34 mouse cellular contexts compared by ENCODE assay signal in genomic region chr17:25345462-25345861, GRCm38 (mm10). TPM values are rescaled to one million over a fixed set of nuclear protein-coding genes. Genes with fewer than 3 reads are reported as not detected.
"Had no signal": no experiment of that assay in that cellular context is flagged by ENCODE, and none has a peak within 500 bp of the region (broad histone marks: within the 10 kb centered on the region; RNA-seq: fewer than 3 reads in every experiment).

Tpsab1 (minus strand) TSS chr17:25345562.

- H3K27me3 ChIP-seq: embryonic facial prominence, embryonic 12.5 days; embryonic facial prominence, embryonic 15.5 days; forebrain, embryonic 15.5 days had no signal

- H3K9me3 ChIP-seq: embryonic facial prominence, embryonic 10.5 days; embryonic facial prominence, embryonic 12.5 days; embryonic facial prominence, embryonic 13.5 days; embryonic facial prominence, embryonic 15.5 days; forebrain, embryonic 10.5 days; forebrain, embryonic 12.5 days; forebrain, embryonic 13.5 days; forebrain, embryonic 15.5 days; heart, embryonic 10.5 days had no signal

- DNase-seq: cerebellum, adult 9-11 months; cerebellum, postnatal 10 days; cerebellum, postnatal 14 days; cerebellum, postnatal 25 days; cerebellum, postnatal 36 days; embryo, embryonic 11 days; forebrain, postnatal 0 days; gastrocnemius, adult 2 months; gastrocnemius, postnatal 10 days; gastrocnemius, postnatal 14 days; gastrocnemius, postnatal 25 days; gastrocnemius, postnatal 36 days; heart, adult 11 months; heart, adult 18-20 months; heart, adult 2 months had no signal

- H3K27ac ChIP-seq: embryonic facial prominence, embryonic 10.5 days; embryonic facial prominence, embryonic 12.5 days; embryonic facial prominence, embryonic 13.5 days; embryonic facial prominence, embryonic 15.5 days; forebrain, embryonic 10.5 days; forebrain, embryonic 12.5 days; forebrain, embryonic 13.5 days; forebrain, embryonic 15.5 days; gastrocnemius, adult 2 months; heart, adult 2 months; heart, embryonic 10.5 days had no signal

- H3K36me3 ChIP-seq: embryonic facial prominence, embryonic 10.5 days; embryonic facial prominence, embryonic 12.5 days; embryonic facial prominence, embryonic 13.5 days; embryonic facial prominence, embryonic 15.5 days; forebrain, embryonic 10.5 days; forebrain, embryonic 12.5 days; forebrain, embryonic 15.5 days; heart, embryonic 10.5 days had no signal

- H3K4me3 ChIP-seq: embryonic facial prominence, embryonic 10.5 days; embryonic facial prominence, embryonic 12.5 days; embryonic facial prominence, embryonic 13.5 days; embryonic facial prominence, embryonic 15.5 days; erythroblast, embryonic 14.5 days; forebrain, embryonic 10.5 days; forebrain, embryonic 12.5 days; forebrain, embryonic 13.5 days; forebrain, embryonic 15.5 days; gastrocnemius, adult 2 months; heart, adult 2 months; heart, embryonic 10.5 days had no signal

- H3K4me1 ChIP-seq: embryonic facial prominence, embryonic 10.5 days; embryonic facial prominence, embryonic 12.5 days; embryonic facial prominence, embryonic 13.5 days; embryonic facial prominence, embryonic 15.5 days; forebrain, embryonic 10.5 days; forebrain, embryonic 12.5 days; forebrain, embryonic 13.5 days; forebrain, embryonic 15.5 days had no signal

RNA-seq across cellular contexts. Expression of gene Tpsab1, which starts in this region (rescaled TPM):
- total RNA-seq: common myeloid progenitor, adult 5-6 weeks; forebrain, postnatal 0 days; granulocyte monocyte progenitor cell, adult 5-6 weeks had no signal
- polyA plus RNA-seq: cortical plate, adult 2 months; embryonic facial prominence, embryonic 10.5 days; embryonic facial prominence, embryonic 11.5 days; embryonic facial prominence, embryonic 12.5 days; erythroblast, embryonic 14.5 days; forebrain, embryonic 10.5 days; forebrain, embryonic 11.5 days; forebrain, embryonic 12.5 days; forebrain, embryonic 13.5 days; forebrain, embryonic 14.5 days; forebrain, embryonic 15.5 days; forebrain, embryonic 16.5 days; frontal cortex, adult 2 months; heart, embryonic 10.5 days; heart, embryonic 11.5 days had no signal
